Mouse (Mus musculus): ENCODE measurements around the gene Hoxc4.

Hoxc4 gene

DNA sequence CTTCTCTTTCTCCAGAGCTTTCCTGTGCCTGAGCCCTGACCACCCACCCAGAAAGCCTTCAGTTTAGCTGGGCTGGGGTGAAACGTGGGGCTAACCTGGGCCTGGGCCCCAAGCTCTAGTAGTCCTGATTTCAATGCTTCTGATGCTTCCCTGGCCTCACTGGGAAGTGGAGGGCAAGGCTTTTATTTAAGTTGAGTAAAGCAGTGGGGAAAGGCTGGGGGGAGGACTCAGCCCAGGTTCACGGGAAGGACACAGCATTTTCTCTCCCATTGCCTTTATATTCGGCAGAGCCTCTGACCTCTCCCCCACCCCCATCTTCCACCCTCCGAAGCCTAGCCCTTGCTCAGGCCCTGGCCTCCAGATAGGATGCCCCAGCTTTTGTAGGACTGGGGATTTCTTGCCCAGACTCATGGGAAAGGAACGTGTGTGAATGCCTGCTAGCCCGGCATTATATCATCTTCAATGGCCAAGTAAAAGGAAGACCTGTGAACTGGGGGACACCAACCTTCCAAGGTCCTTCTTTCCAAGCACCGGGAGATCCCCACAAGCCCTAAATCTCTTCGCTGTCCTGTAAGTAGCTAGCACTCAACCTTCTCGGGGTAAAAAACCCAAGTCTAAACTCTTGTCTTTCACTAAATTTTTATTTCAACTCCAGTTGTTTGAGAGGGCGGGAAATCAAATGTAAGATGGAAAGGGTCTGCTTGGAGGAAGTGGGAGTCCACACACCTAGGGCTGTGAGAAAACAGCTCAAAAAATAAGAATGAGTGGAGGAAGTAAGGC, 20.2 kb downstream of the Hoxc4 start:
- ATAC-seq (ENCODE audit: low TSS enrichment) = no peak

DNA sequence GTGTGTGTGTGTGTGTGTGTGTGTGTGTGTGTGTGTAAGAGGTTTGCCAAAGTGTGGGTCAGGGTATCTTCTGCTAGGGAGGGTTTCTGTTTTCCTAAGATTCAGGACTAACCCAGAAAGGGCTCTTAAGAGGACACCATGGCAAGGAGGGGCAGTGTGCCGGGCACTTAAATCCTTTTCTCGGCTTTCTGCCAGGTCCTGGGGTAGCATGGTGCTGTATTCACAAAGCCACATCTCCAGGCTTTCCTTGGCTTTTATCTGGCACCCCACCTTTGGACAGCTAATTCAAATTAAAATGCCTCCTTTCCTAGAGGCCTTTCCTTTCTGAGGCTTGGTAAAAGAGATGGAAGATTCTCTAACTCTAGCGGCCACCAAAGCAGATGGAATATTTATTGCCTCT, 20.9 kb downstream of the Hoxc4 start:
- ATAC-seq (ENCODE audit: low TSS enrichment) = no peak

DNA sequence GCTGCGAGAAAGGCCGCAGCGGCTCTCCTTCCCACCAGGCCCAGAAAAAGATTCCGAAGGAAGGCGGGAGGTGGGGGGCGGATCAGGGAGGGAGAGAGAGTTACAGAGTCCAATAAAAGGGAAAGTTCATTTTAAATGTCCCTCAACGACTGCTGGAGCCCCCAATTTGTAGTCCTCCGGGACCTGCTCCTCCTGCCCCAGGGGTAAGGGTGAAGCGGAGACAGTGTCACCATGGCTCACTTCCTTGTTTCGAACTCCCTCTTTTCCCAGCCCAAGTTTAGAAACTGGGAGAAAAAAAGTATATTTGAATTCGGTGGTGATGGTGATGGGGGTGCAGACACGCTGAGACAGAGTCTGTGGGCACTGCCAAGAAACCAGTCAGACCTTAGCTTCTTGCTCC, 21.9 kb downstream of the Hoxc4 start:
- no peak for ATAC-seq (ENCODE audit: low TSS enrichment)

DNA sequence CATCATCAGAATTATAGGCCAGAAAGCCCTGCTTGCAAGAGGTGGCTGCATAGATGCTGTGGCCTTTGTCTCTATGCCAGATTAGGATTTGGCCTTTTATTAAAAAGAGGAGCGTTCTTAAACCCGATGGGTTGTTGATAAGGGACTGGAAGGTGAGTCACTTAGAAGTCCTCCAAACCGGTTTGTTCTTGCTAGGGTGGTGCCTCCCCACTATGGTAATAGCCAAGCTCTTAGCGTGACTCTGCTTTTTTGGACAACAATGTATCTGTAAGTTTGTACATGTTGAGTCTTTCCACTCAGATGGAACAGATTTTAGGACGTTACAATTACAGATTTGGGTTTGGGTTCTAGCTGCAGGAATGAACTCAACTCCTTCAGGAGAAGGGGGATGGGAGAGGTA, 22.9 kb downstream of the Hoxc4 start:
- no peak for ATAC-seq (ENCODE audit: low TSS enrichment)

DNA sequence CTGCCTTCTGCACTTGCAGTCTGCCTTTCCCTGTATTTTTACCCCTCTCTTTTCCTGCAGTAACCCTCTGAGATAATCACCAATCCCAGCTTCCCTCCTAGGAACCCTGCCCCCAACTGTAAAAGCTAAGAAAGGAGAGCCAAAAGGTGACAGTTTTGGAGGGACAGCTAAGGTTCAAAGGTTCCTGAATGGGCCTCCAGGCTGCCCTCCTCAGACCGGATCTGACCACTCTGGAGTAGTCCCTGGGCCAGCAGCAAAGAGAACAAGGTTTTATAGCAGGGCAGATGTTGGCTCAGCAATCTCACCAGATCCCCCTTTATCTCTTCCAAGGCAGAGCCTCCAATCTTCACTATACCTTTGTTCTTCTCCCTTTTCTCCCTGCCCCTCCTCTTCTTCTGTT, 23.5 kb downstream of the Hoxc4 start:
- ATAC-seq (ENCODE audit: low TSS enrichment) = no peak

DNA sequence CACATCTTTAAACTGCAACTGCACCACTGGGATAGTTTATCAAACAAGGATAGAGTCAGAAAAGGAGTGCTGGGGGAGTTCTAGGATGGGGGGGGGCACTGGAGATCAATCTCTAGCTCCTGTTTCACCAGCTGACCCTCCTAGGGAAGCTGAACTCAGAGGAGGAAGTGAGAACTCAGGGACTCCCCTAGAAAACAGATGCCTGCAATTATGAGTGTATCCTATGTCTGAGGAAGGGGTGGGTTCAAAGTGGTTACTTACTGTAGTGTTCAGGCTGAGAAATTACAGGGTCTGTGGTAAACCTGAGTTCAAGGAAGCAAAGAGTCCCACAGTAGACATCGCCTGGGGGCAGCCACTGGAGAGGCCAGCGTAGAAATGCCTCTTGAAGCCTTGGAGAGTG, 32.9 kb downstream of the Hoxc4 start:
- ATAC-seq (ENCODE audit: low TSS enrichment) = no peak

DNA sequence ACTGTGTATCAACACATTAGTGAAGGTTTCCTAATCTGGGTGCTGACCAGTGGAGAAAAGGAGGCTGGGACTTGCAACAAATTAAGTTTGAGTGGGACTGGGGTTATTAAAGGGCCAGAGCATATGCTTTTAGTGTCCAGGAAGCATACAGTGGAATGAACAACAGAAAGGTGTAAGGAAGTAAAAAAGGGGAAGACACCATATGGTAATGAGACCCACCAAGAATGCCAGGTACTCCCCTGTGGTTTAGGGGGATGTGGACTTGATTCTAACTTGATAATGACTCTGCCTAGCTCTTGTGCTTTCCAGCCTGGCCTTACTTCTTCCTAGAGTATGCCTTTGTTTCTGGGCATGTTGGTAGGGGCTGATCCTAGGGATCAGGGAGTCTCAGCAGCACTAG, 34.5 kb downstream of the Hoxc4 start:
- no peak for ATAC-seq (ENCODE audit: low TSS enrichment)

DNA sequence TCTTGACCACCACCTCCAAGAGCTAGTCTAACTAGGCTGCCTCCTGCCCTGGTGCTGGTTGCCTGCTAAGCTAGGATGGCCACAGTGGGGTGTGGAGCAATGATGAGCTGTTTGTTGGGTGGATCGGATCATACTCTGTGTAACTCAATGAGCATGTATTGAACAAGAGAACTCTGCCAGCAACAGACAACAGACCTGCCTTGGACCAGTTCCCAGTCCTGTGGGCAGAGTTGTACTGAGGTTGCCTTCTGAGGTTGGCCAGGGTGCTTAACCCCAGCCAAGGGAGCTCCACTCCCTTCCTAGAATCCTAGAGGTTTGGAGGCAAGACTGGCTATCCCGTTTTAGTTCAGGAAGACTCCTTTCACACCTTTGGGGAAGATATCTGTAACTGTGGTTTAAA, 37.7 kb downstream of the Hoxc4 start:
- no peak for ATAC-seq (ENCODE audit: low TSS enrichment)

DNA sequence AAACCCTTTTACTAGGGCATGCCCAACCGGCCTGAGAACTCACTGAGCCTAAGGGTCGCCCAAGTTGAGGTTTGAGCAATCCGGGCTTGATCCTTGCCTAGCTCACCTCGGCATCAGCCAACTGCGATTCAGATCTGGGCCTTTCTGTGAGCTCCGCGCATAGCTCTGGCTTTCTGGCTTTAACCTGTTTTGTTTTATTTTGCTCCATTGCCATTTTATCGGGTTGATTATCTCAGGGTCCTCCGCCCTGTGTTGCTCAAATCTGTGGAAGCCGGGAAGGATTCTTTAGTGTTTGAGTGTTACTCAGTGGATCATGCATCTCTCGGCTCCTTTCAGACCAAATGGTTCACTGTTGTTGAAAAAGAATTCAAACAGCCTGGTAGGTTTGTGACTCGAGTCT, 40.0 kb downstream of the Hoxc4 start:
- no peak for ATAC-seq (ENCODE audit: low TSS enrichment)

DNA sequence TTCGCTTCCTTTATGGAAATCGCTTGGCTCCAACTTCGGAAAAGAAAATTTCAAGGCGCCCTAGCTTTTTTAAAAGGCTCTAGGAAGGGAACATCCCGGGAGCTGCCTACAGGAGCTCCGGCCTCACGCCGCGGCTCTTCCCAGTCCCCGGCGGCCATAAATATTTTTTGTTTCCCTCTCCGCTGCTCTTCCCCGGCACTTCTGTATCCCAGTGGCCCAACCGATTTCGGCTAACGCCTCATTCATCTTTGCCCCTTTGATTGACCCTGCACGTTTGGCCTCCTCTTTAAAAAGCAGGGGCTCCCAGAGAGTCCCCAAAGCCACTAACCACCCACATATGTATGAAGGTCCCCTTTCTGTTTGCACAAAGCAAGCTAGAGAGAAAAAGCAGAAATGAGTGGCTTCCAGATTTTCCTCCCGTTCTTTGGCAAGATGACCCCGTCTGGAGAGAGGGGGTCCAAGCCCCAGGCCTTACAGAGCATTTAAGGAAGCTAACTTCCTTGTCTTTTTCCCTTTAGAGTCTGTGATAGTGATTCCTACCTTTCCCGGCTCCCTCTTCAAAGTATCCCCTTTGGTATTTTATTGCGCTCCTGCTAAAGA, 40.8 kb downstream of the Hoxc4 start:
- ATAC-seq (ENCODE audit: low TSS enrichment) = no peak

DNA sequence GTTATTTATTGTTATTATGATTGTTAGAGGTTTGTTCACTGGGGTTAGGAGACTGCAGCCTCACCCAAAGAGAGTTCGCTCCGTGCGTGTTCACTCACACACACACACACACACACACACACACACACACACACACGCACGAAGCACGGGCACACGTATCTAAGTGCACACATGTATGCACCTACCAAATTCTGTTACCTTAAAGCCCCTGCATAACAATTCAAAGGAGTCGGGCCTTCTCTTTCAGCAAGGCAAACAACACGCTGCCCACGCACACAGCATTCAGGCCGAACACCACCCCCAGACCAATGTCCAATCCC, 41.2 kb downstream of the Hoxc4 start:
- no peak for ATAC-seq (ENCODE audit: low TSS enrichment)

DNA sequence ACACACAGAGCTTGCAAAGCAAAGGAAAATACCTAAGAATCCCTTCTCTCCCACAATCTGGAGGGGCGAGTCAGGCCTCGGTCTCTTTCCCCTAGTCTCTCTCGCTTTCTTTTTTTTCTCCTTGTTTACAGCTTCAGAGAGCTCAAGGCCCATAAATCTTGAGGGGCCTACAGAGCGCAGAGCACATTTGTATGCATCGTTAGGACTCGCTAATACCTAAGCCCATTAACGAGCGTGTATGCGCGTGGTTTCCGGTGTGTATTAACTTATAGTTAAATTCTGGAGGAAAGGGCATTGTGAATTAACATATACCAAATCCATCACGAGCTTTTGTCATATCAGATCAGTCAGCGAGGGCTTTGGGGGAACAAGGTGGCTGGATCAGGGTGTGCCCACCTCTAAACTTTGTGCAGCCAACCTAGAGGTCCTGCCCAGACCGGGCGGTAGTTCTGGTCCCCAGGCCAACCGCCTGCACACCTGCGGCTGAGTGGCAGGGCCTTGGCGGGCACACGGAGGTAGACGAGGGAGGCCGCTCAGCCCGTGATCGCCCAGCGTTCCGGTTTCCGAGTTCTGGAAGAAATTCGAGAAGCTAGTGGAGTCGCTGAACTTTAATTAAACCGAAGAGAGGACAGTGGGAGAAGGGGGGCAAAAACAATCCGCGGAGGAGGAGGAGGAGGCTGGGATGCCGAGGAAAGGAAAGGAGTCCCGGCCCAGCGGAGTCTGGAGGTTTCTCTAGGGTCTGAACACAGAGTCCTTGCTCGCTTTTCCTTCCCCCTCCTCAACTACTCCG, 41.8 kb downstream of the Hoxc4 start:
- ATAC-seq (ENCODE audit: low TSS enrichment) = no peak

DNA sequence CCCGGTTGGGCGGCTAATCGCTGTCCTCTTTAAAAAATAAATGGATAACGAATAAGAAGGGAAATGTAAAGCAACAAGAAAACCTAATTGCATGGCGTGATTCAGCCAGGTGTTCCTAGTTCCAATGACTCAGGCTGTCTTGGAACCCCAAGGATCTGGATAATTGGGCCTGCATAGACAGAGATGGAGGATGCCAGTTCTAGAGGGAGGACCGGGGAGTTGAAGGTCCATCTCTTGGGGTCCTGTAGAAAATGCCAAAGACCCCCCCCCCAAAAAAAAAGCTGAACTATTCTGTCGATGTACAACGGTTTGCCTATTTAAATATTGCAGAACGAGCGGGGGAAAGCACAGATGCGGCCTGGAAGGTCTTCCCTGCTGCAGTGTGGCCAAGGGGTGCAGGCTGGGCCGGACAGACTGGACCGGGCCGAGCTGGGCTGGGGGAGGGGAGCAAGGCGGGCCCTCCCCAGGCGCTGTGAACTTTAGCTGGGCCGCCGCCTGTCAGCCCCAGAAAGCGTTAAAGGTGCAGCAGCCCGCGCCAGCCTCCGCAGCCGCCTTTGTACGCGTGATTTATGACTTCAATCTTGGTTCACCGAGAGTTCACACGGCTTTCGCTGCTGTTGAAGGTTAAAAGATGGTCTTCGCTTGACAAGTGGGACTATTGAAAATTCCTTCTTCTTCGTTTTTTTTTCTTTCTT, 42.5 kb downstream of the Hoxc4 start:
- no peak for ATAC-seq (ENCODE audit: low TSS enrichment)

DNA sequence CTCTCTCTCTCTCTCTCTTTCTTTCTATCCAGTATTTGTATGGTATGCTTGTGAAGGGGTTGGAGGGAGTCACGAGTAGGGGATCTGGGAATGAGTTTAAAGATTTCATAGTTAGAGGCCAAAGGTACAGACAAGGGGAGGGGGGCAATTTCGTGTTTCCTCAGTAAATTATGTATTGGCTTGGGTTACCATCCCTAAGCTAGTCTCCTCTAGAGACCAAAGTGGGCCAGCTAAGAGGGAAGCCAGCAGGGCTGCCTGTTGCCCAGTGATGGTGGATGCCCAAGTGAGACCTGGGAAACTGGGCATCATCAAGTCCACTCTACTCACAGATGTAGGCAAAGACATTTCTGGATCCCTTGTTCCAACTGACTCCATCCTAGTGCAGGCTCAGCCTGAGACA, 43.3 kb downstream of the Hoxc4 start:
- ATAC-seq (ENCODE audit: low TSS enrichment) = no peak

DNA sequence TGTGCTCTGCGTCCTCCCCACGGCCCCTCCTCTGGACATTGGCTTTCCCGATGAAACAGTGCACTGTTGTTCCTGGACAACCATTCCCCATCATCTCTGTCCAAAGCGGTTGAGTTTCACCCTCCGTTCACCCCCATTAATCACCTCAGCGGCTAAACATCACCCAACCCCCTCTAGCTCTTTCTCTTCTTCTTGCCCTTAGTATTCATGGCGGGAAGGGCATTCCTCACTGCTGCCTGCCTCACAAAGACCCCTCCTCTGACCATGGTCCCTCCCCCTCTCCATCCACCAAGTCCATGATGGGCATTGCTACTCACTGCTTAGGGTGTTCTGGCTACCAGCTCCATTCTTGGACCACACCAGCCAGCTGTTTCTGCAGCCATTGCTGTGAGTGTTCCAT, 46.9 kb downstream of the Hoxc4 start:
- ATAC-seq (ENCODE audit: low TSS enrichment) = no peak

DNA sequence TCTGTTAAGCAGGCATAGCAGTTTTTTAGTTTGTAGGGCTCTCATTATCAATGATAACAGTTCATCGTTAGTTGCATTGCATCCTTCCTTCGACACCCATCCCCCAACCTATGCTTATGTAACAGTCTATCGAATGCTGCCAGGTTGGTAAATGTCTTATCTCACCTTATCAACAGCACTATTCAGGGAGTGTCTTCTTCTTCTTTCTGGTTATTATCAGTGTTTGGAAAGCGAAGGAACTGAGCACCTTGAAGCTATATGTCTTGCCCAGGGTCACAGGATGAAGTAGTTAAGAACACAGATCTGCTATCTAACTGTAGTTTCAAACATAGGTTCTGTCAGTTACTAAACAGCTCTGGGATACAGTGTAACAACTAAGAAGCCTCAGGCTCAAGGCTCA, 49.0 kb downstream of the Hoxc4 start:
- no peak for ATAC-seq (ENCODE audit: low TSS enrichment)

DNA sequence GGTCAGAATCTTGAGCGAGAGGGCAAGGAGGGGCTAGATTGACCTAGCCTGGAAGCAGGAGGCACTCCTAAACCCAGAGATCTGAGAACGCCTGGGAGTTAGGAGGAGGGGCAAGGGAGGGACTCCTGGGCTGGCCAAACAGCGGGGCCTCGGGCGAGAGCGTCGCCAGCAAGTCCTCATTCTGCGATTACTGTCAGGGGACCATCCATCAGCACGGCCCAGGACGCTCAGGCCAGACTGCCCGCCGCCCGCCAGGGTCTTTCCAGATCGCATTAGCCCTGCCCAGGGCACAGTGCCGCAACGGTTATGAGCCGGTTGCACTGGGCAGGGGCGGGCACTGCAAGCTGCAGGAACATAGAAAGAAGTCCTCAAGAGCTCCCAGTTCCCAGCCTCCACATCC, 50.4 kb downstream of the Hoxc4 start:
- no peak for ATAC-seq (ENCODE audit: low TSS enrichment)

DNA sequence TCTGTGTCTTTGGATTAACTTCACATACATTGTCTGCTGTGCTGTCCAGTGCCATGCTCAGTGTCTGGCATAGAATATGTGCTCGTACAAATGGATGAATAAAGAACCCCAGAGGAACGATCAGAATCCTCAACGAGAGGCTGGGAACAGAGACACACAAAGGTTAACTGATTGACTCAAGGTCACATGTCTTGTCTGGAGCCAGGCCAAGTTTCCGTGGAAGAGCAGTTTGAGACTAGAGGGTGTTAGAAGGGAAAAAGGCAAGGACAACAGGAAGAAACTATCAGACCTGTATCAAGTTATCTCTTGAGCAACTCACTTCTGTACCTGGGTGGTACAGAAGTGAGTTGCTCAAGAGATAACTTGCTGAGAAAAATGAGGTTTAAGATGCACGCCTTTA, 52.5 kb downstream of the Hoxc4 start:
- ATAC-seq (ENCODE audit: low TSS enrichment) = no peak

DNA sequence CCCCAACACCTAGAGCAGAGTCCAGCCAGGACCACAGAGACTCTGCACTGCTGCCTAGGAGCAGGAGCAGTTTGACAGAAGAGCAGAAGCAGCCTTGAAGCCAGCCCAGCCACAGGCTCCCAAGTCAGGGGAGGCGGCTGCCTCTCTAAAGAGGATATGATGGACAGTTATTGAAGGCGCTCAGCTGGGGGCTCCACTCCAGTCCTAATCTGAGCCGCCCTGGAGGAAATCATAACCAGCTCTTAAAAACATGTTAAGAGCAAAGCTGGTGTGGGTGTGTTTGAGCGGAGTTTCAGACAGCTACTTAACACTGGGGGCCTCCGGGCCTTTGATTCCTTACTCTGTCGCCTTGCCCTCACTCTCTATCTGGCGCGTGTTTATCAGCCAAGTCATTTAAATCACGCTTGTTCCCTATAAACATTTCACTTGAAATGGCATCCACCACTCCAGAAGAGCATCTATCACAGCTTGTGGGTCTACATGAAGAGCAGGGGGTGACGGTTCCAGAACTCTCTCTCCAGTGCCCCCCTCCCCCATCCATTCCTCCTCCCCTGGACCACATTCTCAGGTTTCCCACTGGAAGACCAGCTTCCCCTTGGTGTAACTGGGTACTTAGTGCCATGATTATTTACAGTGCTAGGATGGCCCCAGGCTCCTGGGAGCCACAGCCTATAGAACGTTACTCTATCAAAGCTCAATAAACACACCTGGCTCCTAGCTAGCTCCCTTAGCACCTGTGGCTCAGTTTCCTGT, 56.1 kb downstream of the Hoxc4 start:
- no peak for ATAC-seq (ENCODE audit: low TSS enrichment)

DNA sequence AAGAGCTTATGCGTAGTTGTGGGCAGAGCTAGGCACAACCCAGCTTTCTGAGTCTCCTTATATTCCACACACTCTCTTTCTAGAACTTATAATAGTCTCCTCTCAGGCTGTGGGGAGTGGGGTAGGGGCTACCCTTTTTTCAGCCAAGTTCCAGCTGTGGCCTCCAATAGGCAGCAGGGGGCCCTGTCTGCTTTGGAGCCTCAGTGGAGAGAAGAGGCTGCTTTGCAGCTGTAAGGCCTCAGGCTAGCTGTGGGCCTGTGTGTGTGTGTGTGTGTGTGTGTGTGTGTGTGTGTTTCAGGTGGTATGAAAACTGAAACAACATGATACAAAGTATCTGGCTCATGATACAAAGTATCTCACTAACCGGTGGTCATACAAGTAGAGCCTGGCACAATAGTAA, 58.9 kb downstream of the Hoxc4 start:
- ATAC-seq (ENCODE audit: low TSS enrichment) = no peak

DNA sequence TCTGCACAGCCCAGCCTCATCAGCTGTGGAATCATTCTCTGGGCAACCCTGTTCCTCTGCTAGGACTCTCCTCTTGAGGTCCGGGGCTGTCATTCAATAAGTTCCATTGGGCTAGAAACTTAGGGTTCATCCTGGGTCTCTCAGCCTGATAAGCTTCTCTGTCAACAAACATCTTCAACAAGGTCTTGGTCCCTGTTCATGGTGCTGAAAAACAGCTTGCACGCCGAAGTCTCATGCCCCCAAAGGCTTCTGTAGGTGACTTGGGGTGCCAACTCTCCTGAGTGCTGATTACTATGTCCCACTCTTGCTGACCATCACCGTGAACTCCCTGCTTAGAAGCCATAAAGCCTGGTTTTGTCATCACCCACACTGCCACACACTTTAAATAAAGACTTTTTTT, 63.9 kb downstream of the Hoxc4 start:
- no peak for ATAC-seq (ENCODE audit: low TSS enrichment)

DNA sequence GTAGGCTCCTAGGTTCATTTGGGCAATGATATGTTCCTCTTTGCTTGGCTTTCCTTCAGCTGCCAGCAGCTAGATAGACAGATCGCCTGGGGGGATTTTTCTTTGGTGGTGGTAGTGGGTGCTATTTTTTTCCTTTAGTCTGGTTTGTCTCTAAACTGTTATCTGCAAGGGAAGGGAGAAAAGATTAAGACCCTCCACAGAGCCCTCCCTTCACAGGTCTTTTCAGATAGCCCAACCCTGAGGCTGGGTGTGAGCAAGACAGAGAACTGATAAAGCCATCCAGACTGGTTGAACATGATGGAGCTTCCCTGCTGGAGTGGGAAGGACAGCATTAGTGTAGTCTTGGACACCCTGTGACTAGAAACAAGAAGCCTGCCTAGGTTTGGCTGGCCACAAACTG, 64.9 kb downstream of the Hoxc4 start:
- no peak for ATAC-seq (ENCODE audit: low TSS enrichment)

Data from frontal cortex, adult (tissue).